Mouse (Mus musculus): ENCODE results near the gene Ptprn2. TPM values are rescaled to one million over a fixed set of nuclear protein-coding genes. Genes with fewer than 3 reads are reported as not detected.
A peak's percentile ranks its signal among the peaks of the same experiment; 100 is the strongest.

Gene Ptprn2
- polyA plus RNA-seq, 1 experiment from 2014 or later, result 0.79 TPM

GRCm38 (mm10) chr12:116660076-116660475 lies 174.6 kb downstream of the Ptprn2 start:
- 14% methylated on average over 7 of the region's 7 CpGs for WGBS
- Histone ChIP-seq H3K4me3 (ENCODE audit: low read depth, low read length) (no peak overlapping the region), H3K4me1 (ENCODE audit: control insufficient read depth, insufficient read depth, low read length) (no peaks in the 10 kb centered on the region), H3K36me3 (replicated peaks; ENCODE audit: control insufficient read depth, insufficient read depth, low read depth, low read length) (no peaks in the 10 kb centered on the region), H3K4me2 (ENCODE audit: low read depth, low read length) (no peak overlapping the region), H3K27me3 (ENCODE audit: control insufficient read depth, insufficient read depth, low read length) (no peaks in the 10 kb centered on the region), H3K9ac (replicated peaks; ENCODE audit: low read length) (no peak overlapping the region), H3K27ac (replicated peaks; ENCODE audit: low read depth, low read length) (no peak overlapping the region), H3K9me3 (replicated peaks; ENCODE audit: control insufficient read depth, low read length) (no peaks in the 10 kb centered on the region)
- DNase-seq (ENCODE audit: low spot score) (no peak), ATAC-seq (replicated peaks; ENCODE audit: insufficient number of reproducible peaks, low FRiP score, low TSS enrichment, low read depth) (no peak)

- Histone ChIP-seq H3K4me1 (ENCODE audit: control insufficient read depth, insufficient read depth, low read length) (no peaks in the 10 kb centered on the region), H3K9ac (replicated peaks; ENCODE audit: low read length) (no peak overlapping the region), H3K4me2 (ENCODE audit: low read depth, low read length) (no peak overlapping the region), H3K27ac (replicated peaks; ENCODE audit: low read depth, low read length) (no peak overlapping the region), H3K4me3 (ENCODE audit: low read depth, low read length) (no peak overlapping the region), H3K36me3 (replicated peaks; ENCODE audit: control insufficient read depth, insufficient read depth, low read depth, low read length) (no peaks in the 10 kb centered on the region), H3K9me3 (replicated peaks; ENCODE audit: control insufficient read depth, low read length) (no peaks in the 10 kb centered on the region), H3K27me3 (ENCODE audit: control insufficient read depth, insufficient read depth, low read length) (no peaks in the 10 kb centered on the region)
- 75% methylated on average over 4 of the region's 4 CpGs for WGBS
- no peak for ATAC-seq (replicated peaks; ENCODE audit: insufficient number of reproducible peaks, low FRiP score, low TSS enrichment, low read depth)
- DNase-seq (ENCODE audit: low spot score), result no peak
These were observed 175.5 kb downstream of the Ptprn2 start for GRCm38 (mm10) chr12:116661018-116661417.

- ATAC-seq (replicated peaks; ENCODE audit: insufficient number of reproducible peaks, low FRiP score, low TSS enrichment, low read depth), result peak; percentile 72; the same call in 1 of the 2 replicates
- Histone ChIP-seq H3K4me3 (ENCODE audit: low read depth, low read length) (no peak overlapping the region), H3K4me1 (ENCODE audit: control insufficient read depth, insufficient read depth, low read length) (no peaks in the 10 kb centered on the region), H3K9me3 (replicated peaks; ENCODE audit: control insufficient read depth, low read length) (no peaks in the 10 kb centered on the region), H3K27me3 (ENCODE audit: control insufficient read depth, insufficient read depth, low read length) (no peaks in the 10 kb centered on the region), H3K4me2 (ENCODE audit: low read depth, low read length) (no peak overlapping the region), H3K36me3 (replicated peaks; ENCODE audit: control insufficient read depth, insufficient read depth, low read depth, low read length) (no peaks in the 10 kb centered on the region), H3K9ac (replicated peaks; ENCODE audit: low read length) (no peak overlapping the region), H3K27ac (replicated peaks; ENCODE audit: low read depth, low read length) (no peak overlapping the region)
- peak; percentile 21 for DNase-seq (ENCODE audit: low spot score)
- 66% methylated on average over 3 of the region's 3 CpGs for WGBS
These were observed 192.2 kb downstream of the Ptprn2 start for GRCm38 (mm10) chr12:116677701-116678100.

GRCm38 (mm10) chr12:116689832-116690231 lies 204.3 kb downstream of the Ptprn2 start:
- 75% methylated on average over 2 of the region's 2 CpGs for WGBS
- H3K36me3 ChIP-seq (replicated peaks; ENCODE audit: control insufficient read depth, insufficient read depth, low read depth, low read length), result no peaks in the 10 kb centered on the region
- DNase-seq (ENCODE audit: low spot score) (no peak), ATAC-seq (replicated peaks; ENCODE audit: insufficient number of reproducible peaks, low FRiP score, low TSS enrichment, low read depth) (no peak)
- no peak overlapping the region for H3K27ac ChIP-seq (replicated peaks; ENCODE audit: low read depth, low read length)
- no peaks in the 10 kb centered on the region for H3K4me1 ChIP-seq (ENCODE audit: control insufficient read depth, insufficient read depth, low read length)
- no peak overlapping the region for H3K4me3 ChIP-seq (ENCODE audit: low read depth, low read length)
- H3K4me2 ChIP-seq (ENCODE audit: low read depth, low read length), result no peak overlapping the region
- no peaks in the 10 kb centered on the region for H3K27me3 ChIP-seq (ENCODE audit: control insufficient read depth, insufficient read depth, low read length)
- H3K9me3 ChIP-seq (replicated peaks; ENCODE audit: control insufficient read depth, low read length), result no peaks in the 10 kb centered on the region
- no peak overlapping the region for H3K9ac ChIP-seq (replicated peaks; ENCODE audit: low read length)

- DNase-seq (ENCODE audit: low spot score) (no peak), ATAC-seq (replicated peaks; ENCODE audit: insufficient number of reproducible peaks, low FRiP score, low TSS enrichment, low read depth) (no peak)
- WGBS, result 79% methylated on average over 5 of the region's 5 CpGs
- Histone ChIP-seq H3K4me3 (ENCODE audit: low read depth, low read length) (no peak overlapping the region), H3K27ac (replicated peaks; ENCODE audit: low read depth, low read length) (no peak overlapping the region), H3K9ac (replicated peaks; ENCODE audit: low read length) (no peak overlapping the region), H3K27me3 (ENCODE audit: control insufficient read depth, insufficient read depth, low read length) (no peaks in the 10 kb centered on the region), H3K4me2 (ENCODE audit: low read depth, low read length) (no peak overlapping the region), H3K36me3 (replicated peaks; ENCODE audit: control insufficient read depth, insufficient read depth, low read depth, low read length) (no peaks in the 10 kb centered on the region), H3K9me3 (replicated peaks; ENCODE audit: control insufficient read depth, low read length) (no peaks in the 10 kb centered on the region), H3K4me1 (ENCODE audit: control insufficient read depth, insufficient read depth, low read length) (no peaks in the 10 kb centered on the region)
These were observed 224.0 kb downstream of the Ptprn2 start for GRCm38 (mm10) chr12:116709535-116709934.

GRCm38 (mm10) chr12:116710716-116711115 lies 225.2 kb downstream of the Ptprn2 start:
- no peak overlapping the region for H3K27ac ChIP-seq (replicated peaks; ENCODE audit: low read depth, low read length)
- no peak for DNase-seq (ENCODE audit: low spot score)
- no peak overlapping the region for H3K9ac ChIP-seq (replicated peaks; ENCODE audit: low read length)
- H3K4me1 ChIP-seq (ENCODE audit: control insufficient read depth, insufficient read depth, low read length), result no peaks in the 10 kb centered on the region
- H3K4me3 ChIP-seq (ENCODE audit: low read depth, low read length), result no peak overlapping the region
- H3K9me3 ChIP-seq (replicated peaks; ENCODE audit: control insufficient read depth, low read length), result no peaks in the 10 kb centered on the region
- no peaks in the 10 kb centered on the region for H3K36me3 ChIP-seq (replicated peaks; ENCODE audit: control insufficient read depth, insufficient read depth, low read depth, low read length)
- no peaks in the 10 kb centered on the region for H3K27me3 ChIP-seq (ENCODE audit: control insufficient read depth, insufficient read depth, low read length)
- no peak for ATAC-seq (replicated peaks; ENCODE audit: insufficient number of reproducible peaks, low FRiP score, low TSS enrichment, low read depth)
- H3K4me2 ChIP-seq (ENCODE audit: low read depth, low read length), result no peak overlapping the region
- WGBS, result 67% methylated on average over 3 of the region's 3 CpGs

GRCm38 (mm10) chr12:116711133-116711532 lies 225.6 kb downstream of the Ptprn2 start:
- no peaks in the 10 kb centered on the region for H3K4me1 ChIP-seq (ENCODE audit: control insufficient read depth, insufficient read depth, low read length)
- ATAC-seq (replicated peaks; ENCODE audit: insufficient number of reproducible peaks, low FRiP score, low TSS enrichment, low read depth) (no peak), DNase-seq (ENCODE audit: low spot score) (no peak)
- no peaks in the 10 kb centered on the region for H3K36me3 ChIP-seq (replicated peaks; ENCODE audit: control insufficient read depth, insufficient read depth, low read depth, low read length)
- H3K9ac ChIP-seq (replicated peaks; ENCODE audit: low read length), result no peak overlapping the region
- 91% methylated on average over 6 of the region's 6 CpGs for WGBS
- H3K4me2 ChIP-seq (ENCODE audit: low read depth, low read length), result no peak overlapping the region
- H3K27ac ChIP-seq (replicated peaks; ENCODE audit: low read depth, low read length), result no peak overlapping the region
- H3K4me3 ChIP-seq (ENCODE audit: low read depth, low read length), result no peak overlapping the region
- H3K27me3 ChIP-seq (ENCODE audit: control insufficient read depth, insufficient read depth, low read length), result no peaks in the 10 kb centered on the region
- no peaks in the 10 kb centered on the region for H3K9me3 ChIP-seq (replicated peaks; ENCODE audit: control insufficient read depth, low read length)

- Histone ChIP-seq H3K9ac (replicated peaks; ENCODE audit: low read length) (no peak overlapping the region), H3K4me3 (ENCODE audit: low read depth, low read length) (no peak overlapping the region), H3K4me1 (ENCODE audit: control insufficient read depth, insufficient read depth, low read length) (no peaks in the 10 kb centered on the region), H3K36me3 (replicated peaks; ENCODE audit: control insufficient read depth, insufficient read depth, low read depth, low read length) (no peaks in the 10 kb centered on the region), H3K27me3 (ENCODE audit: control insufficient read depth, insufficient read depth, low read length) (no peaks in the 10 kb centered on the region), H3K27ac (replicated peaks; ENCODE audit: low read depth, low read length) (no peak overlapping the region), H3K9me3 (replicated peaks; ENCODE audit: control insufficient read depth, low read length) (no peaks in the 10 kb centered on the region), H3K4me2 (ENCODE audit: low read depth, low read length) (no peak overlapping the region)
- DNase-seq (ENCODE audit: low spot score) (no peak), ATAC-seq (replicated peaks; ENCODE audit: insufficient number of reproducible peaks, low FRiP score, low TSS enrichment, low read depth) (0 out of 2 replicates have a peak, but pooled peaks have one; percentile 44)
These were observed 227.6 kb downstream of the Ptprn2 start for GRCm38 (mm10) chr12:116713096-116713495.
